Mouse (Mus musculus): ENCODE results near the gene Gabre.

Gene Gabre

GRCm38 (mm10) chrX:72274659-72275371 lies at the start of gene Gabre:
Gene Gabre, minus strand, starts transcription at chrX:72274803.
- peak; percentile 44 for DNase-seq (ENCODE audit: low read depth, low spot score)

GRCm38 (mm10) chrX:72297812-72298211 lies 23.2 kb upstream of the Gabre start:
- DNase-seq (ENCODE audit: low read depth, low spot score), result no peak

- no peak for DNase-seq (ENCODE audit: low read depth, low spot score)
Observed at GRCm38 (mm10) chrX:72275372-72275663, 715 bp upstream of the Gabre start.

GRCm38 (mm10) chrX:72273966-72274658 lies 491 bp downstream of the Gabre start:
- DNase-seq (ENCODE audit: low read depth, low spot score), result peak; percentile 2

- DNase-seq (ENCODE audit: low read depth, low spot score), result peak; percentile 15
Observed at GRCm38 (mm10) chrX:72270637-72271036, 4.0 kb downstream of the Gabre start.

- no peak for DNase-seq (ENCODE audit: low read depth, low spot score)
Observed at GRCm38 (mm10) chrX:72221717-72222116, 52.9 kb downstream of the Gabre start, which contains the start of gene Magea4. Gene Magea4, plus strand, starts transcription at chrX:72222017.
